Mouse (Mus musculus) layer of hippocampus, postnatal 25 days (tissue): Measurements from ENCODE around the gene Commd7. TPM values are rescaled to one million over a fixed set of nuclear protein-coding genes. Genes with fewer than 3 reads are reported as not detected.

Experiments
- DNase-seq, 2 experiments: peaks; one replicate each; pipeline ENCODE4 v3.0.0; 2022; ENCODE audit warnings: mixed read lengths in 2 of 2, low spot score in 1 of 2; ENCODE audit errors: extremely low spot score in 1 of 2
- total RNA-seq, 2 experiments: library from RNA; stranded (reverse); gene quantifications; 2 replicates each; pipeline ENCODE4 v1.2.3; 2021

Commd7 gene
- total RNA-seq, 2 experiments from 2014 or later: 29.1 to 30.9 TPM

DNA sequence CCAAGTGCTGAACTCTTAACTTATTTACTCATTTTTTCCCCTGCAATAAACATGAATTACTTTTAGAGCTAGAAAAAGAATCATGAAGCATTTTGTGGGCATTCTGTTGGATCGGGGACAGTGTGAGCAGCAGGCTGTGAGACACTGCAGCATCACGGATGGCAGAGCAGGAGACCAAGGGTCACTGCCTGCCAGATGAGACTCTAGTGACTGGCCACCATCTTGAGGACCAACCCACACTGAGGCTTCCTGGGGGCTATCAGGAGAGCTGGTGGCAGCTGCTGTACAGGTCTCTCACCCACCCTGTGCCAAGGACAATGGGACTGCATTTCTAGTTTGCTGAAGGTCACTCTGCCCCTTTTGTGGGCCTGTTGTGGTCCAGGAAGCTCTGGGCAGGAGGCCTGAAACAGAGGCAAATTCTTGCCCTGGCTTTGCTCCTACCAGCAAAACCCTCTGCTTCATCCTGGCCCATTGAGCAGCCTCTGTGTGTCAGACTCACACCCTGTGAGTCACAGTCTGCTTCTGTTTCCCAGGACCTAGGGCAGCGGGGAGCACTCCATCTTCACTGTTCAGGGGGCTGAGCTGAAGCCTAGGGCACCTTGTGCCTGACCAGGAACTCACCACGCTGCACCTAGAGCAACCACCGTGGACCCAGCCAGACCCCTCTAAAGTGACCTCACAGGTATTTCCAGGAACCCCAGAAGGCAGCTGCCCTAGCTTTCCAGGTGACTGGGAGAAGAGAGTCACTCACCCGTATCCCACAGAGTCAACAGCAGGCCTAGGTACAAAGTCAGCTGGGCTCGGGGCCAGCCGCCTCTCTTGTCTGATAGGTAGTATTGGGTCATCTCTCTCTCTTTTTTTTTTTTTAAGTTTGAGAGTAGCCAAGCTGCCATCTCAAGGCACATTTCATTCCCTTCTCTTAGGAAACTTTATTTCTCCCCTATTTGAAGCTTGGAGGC, 40.2 kb downstream of the Commd7 start:
- no peak for DNase-seq

DNA sequence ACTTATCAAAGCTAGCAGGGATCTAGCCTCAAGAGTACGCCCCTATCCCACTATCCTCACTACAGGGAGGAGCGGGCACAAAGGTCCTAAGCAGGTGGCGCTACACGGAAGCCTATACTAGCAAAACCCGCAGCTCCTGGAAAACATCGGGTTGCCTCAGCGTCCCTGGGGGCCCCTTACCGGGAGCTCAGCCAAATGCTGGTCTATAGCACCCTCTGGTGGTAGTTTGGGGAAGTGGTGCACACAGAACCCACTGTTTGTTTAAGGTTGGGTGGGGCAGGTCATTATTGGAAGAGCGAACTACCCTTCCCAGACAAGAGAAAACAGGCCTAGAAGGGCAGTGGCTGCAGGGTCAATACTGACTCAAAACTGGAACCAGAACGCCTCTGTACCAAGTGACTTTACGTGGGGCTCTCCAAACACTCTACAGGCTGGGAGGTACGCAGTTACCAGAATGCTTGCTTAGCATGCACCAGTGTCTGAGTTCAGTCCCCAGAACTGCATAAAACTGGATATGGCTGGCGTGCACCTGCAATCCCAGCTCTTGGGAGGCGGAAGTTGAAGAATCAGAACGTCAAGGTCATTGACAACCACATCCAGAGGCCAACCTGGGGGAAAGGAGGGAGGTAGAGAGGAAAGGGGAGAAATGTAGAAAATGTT, 45.9 kb downstream of the Commd7 start:
- peak; percentile 79 to 92 for DNase-seq

DNA sequence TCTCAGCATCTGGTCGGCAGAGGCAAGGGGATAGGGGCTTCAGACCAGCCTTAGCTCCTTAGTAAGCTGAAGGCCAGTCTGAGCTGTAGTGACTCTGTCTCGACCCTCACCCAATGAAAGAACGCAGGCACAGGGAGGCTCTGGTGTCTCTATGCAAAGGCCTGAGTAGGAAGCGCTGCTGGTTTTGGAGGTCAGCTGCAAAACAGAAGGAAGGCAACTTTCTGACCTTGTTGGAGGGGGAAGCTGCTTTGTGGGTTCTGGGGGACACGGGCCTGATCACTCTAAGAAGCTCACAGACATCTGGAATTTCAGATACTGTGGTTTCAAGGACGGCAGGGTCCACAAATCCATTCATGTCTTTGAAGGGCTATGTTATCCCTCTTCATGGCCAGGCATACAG, 46.6 kb downstream of the Commd7 start:
- DNase-seq: no peak

DNA sequence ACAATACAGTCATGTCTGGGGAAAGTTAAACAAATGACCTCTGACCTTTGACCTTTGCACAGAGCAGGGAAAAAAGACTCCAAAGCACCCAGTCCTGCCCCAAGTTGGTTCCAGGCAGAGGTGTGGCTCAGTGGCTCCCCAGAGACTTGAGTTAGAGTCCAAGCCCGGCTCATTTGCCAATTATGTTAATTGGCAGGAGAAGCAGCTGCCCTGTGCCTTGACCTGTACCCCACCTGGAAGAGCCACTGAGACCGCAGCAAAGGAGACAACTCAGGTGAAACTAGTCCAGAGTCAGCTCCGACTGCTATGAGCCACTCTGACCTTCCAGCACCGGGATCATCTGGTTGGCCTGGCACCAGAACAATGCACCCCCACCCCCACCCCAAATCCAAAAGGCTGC, 48.2 kb downstream of the Commd7 start:
- DNase-seq: no peak

DNA sequence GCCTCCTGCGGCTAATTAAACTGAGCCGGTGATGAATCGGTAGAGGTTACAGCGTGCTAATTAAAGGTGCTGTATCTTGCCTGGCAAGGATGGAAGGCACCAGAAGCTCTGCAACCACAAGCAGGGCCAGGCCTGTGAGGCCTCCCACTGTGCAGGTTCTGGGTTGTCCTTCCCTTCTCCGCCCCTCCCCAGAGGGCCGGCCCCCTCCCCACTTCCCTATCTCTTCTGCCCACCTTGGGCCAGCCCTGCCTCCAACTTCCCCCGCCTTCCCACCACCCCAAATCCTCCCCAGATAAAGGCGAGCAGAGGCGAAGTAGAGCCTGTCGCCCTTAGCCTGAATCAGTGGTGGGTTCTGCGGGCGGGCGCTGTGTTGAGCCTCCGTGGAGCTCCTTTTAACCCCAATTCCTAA, 48.9 kb downstream of the Commd7 start:
- DNase-seq: no peak

DNA sequence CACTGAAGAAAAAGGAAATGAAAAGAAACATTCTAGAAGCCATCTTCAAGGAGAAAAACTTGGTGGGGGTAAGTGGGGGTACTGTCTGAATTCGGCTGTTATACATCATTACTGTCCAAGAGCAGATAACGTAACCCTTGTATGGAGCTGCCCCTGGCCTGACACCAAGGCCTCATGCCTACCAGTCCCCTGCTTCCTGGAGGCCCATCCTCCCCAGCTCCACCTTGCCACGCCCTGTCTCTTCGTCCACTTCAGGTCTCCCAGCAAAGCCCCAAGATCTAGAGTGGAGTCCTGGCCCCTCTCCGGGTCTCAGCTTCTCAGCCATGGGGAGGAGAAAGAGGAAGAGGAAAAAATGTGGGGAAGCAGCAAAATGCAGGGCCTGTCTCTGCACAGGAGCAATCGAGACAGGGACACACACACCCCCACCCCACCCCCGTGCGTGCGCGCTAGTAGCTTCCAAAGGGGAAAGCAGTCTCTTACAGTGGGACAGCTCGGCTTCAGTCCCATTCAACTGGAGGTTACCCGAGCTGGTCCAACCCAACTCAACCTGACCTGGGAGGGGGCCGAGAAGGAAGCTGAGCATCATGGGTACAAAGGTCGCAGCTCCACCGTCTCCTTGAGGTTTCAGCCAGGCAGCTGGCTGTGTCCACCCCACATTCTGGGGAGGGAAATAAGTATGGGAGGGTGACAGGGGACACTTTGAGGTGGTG, 49.5 kb downstream of the Commd7 start:
- DNase-seq: no peak

DNA sequence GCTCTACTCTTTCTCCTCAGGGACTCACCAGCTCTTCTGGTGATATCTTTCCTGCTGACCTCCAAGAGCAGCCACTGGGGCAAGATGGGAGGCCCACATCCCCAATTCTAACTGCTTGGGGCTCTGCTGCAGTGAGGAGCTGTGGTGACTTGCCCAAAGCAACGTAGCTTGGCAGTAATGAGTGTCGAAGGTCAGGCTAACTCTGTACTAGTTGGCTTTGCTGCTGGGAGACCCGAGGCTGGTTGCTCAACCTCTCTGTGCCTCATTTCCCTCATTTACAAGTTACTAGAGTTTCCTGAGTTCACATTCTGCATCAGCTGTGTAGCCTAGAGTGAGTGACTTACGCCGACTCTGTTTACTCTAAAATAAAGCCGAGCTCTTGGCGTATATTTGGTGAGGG, 51.2 kb downstream of the Commd7 start:
- DNase-seq: no peak

DNA sequence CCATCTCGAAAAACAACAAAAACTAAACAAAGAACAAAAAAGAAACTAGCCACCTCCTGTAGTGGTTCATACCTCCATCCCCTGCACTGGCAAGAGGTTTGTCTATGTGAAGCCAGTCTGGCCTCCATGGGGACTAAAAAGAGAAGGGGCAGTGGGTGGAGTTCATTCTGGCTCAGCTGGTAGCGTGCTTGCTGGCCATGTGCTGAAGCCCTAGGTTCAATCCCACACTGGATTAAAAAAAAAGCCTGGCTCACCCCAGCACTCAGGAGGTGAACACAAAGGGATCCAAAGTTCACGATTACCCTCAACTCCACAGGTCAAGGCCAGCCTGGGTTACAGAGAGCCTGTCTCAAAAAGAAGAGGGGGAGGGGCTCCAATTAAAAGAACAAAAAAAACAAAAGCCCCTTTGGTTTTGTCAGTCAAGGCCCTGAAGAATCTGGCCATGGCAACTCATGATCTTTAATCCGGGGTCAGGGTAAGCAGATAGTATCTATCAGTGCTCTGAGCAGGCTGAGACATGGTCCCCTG, 52.1 kb downstream of the Commd7 start:
- DNase-seq: no peak

DNA sequence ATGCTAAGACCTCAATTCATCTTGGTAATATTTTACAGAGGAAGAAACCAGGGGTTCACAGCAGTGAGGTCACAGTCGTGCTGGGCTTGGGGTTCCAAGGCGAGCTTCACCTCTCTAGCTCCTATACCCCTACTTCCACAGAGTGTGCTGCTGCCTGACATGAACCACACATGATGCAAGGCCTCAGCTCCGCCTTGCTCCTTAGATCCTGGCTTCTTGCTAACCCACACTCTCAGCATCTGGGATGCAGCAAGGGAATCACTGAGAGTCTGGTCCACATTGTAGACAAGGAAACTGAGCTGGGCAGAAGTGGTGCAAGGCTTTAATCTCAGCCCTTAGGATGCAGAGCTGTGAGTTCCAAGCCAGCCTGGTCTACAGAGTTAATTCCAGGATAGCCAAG, 52.5 kb downstream of the Commd7 start:
- DNase-seq: no peak

DNA sequence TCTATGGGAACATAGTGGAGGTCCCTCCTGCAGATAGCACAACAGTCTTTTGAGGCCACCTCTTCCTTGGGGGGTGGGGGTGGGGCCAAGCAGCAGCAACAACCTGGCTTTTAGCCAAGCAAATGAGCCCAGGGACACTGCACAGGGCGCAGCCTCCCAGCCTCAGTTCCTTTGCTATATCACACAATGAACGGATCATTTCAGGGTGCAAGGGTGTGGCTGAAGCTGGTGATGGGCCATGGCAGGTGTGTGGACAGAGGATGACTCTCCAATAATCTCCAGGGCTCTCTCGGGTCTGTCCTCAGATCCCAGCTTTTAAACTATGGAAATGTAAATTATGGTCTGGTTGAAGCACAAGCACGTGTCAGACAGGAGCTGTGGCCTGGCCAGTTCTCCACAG, 55.5 kb downstream of the Commd7 start:
- DNase-seq: no peak

DNA sequence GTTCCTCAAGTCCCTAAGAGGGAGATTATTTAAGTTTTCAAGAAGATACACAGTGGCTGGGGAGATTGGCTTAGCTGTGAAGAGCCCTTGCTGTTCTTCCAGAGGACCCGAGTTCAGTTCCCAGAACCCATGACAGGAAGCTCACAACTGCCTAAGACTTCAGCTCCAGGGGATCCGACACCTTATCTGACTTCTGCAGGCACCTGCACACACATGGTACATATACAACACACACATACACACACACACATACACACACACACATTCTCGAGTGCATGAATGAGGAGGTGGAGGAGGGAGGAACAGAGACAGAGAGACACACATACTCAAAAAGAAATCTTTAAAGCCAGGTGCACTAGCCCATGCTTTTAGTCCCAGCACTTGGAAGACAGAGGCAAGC, 56.4 kb downstream of the Commd7 start:
- DNase-seq: no peak

DNA sequence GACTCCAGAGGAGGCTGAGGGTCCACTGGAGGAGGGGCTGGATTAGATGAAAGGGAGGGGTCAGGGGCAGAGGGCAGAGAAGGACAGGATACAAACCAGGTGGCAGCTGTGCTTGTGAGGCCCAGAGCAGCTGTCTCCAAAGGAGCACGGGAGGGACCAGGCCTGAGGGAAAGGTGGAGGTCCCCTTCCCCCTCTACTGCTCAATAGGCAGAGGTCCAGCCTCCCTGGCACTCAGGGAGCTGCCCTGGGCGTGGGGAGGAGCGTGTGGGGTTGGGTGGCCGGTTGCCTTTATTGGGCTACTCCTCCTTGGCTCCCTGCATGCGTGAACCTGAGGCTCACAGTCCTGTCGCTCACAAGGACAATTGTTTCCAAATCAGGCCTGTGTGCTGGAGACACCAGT, 57.0 kb downstream of the Commd7 start:
- DNase-seq: no peak

DNA sequence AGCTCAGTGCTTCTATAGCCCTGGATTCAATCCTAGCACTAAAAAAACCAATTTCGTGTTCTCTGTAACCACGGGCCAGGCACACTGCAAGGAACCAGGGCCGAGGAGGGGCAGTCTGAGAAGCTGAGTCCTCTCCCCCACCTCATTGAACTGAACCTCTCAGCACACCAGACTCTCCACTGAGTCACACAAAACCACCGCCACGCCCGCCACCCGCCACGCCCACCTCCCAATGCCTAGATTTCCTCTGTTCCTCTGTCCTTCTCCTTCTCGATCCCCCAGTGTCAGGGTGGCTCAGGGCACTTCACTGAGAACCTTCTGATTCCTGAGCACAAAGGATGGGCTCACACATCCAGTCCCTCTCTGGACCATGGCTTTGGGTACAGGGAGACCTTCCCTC, 59.5 kb downstream of the Commd7 start:
- no peak for DNase-seq

DNA sequence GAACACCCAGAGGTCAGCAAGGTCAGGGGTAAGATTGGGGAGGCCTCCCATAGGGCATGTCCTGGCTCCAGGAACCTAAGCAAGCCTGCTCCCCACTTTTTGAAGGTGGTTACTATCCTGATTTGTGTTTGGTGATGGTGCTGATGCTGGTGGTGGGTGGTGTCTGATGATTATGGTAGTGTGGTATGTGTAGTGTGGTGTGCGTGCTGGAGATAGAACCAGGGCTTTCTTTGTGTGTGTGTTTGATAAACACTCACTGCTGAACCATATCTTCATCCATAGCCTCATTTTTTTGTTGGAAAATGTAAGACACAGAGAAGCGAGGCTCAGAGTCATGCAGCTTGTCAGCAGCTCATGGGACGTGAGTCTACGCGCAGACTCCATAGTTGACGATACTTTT, 64.0 kb downstream of the Commd7 start:
- no peak for DNase-seq

DNA sequence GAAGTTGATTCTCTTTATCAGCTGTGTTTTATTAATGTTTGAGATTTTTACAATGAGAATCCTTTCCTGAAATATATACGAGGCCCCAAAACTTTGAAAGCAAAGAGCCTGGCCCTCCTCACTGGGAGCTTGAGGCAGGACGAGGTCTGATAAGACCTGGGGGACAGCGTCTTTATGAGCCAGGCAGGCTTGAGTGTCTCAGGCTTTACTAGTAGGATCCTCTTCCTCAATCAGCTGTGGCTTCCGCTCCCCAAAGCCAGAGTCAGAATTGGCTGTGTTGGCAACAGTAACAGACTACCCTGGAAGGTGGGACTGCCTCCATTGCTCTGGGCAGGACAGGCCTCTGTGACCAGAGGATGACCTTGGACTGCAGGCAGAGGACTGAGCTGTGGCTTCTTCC, 64.6 kb downstream of the Commd7 start:
- DNase-seq: no peak

Other genes with a start within 250 kb of the Commd7 start
- not detected for gene 4930404H24Rik, start 140.0 kb downstream of the Commd7 start, total RNA-seq
- 10 to 100 TPM; 42.7 to 48.9 TPM for gene Nol4l, start 102.8 kb downstream of the Commd7 start, total RNA-seq
- 1 to 10 TPM in 1 of 2 experiments, under 1 TPM in 1; 0.84 to 1.3 TPM for gene Dnmt3b, start 16.7 kb upstream of the Commd7 start, total RNA-seq
- under 1 TPM in 1 of 2 experiments, not detected in 1; 0.23 TPM for gene Dnmt3c, start 63.9 kb upstream of the Commd7 start, total RNA-seq
- 10 to 100 TPM; 82.2 to 89.2 TPM for gene Mapre1, start 108.5 kb upstream of the Commd7 start, total RNA-seq
- under 1 TPM; 0.12 to 0.19 TPM for gene Efcab8, start 147.2 kb upstream of the Commd7 start, total RNA-seq
- gene Sun5, start 238.3 kb upstream of the Commd7 start, total RNA-seq: not detected
- not detected for gene Bpifb2, start 242.3 kb upstream of the Commd7 start, total RNA-seq